Mouse (Mus musculus) erythroblast, embryonic 14.5 days (primary cell): ENCODE data around the gene Gm38392.

Source experiments
- GATA1 ChIP-seq: IDR thresholded peaks from 2 replicates; pipeline ENCODE4 v1.6.1; 2012; ENCODE audit warnings: low read length, inconsistent platforms, mixed read lengths
- TAL1 ChIP-seq: IDR thresholded peaks from 3 replicates; pipeline ENCODE4 v1.6.1; 2012; ENCODE audit warnings: low read length, inconsistent platforms, mixed read lengths

DNA sequence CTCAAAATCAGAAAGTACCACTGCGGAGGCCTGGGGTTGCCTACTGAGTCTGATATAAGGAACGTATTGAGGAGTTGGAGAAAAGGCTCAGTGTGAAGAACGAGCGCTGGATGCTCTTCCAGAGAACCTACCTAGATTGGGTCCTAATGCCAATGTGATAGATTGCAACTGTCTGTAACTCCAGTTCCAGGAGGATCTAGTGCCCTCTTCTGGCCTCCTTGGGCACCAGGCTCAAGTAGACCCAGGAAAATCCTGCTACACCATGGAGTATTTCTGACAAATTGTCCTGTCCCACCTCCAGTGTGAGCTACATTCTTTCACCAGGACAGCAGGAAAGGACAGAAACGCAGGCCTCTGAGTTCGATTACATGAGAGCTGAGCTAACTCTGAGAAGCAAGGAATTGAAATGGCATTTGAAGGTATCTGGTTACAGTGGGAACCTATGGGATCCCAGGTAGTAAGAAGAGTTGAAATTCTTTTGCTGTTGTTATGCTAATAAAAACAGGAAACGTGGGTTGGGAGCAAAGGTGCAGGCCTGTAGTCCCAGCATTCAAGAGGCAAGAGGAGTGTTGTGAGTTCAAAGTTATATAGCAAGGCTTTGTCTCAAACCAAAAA, 10.4 kb downstream of the Gm38392 start:
- TF ChIP-seq GATA1, result no peak
- no peak for TF ChIP-seq TAL1
